ENCODE assay signal across 19 mouse cellular contexts in genomic region chr17:13177796-13178195, GRCm38 (mm10). TPM values are rescaled to one million over a fixed set of nuclear protein-coding genes. Genes with fewer than 3 reads are reported as not detected.
A peak's percentile ranks its signal among the peaks of the same experiment; 100 is the strongest.
DNase-seq lines count a peak whose midpoint lies in the region; ATAC-seq and TF ChIP-seq lines count a peak whose summit lies in the region.
"Not testable (repeated sequence)": the region's sequence is repeated elsewhere in the genome, so short reads cannot be mapped to it uniquely, and the experiment has no call there.
"Had no signal": no experiment of that assay in that cellular context is flagged by ENCODE, and none has a peak within 500 bp of the region (broad histone marks: within the 10 kb centered on the region; RNA-seq: fewer than 3 reads in every experiment).

No protein-coding gene starts in this region.

- not testable (repeated sequence) for H3K4me1 ChIP-seq in heart, embryonic 15.5 days (replicated peaks); intestine, embryonic 14.5 days (replicated peaks; ENCODE audit: control insufficient read depth, insufficient read depth, low read length); limb, embryonic 11.5 days (ENCODE audit: control insufficient read depth, insufficient read depth, low read length); liver, postnatal 0 days (ENCODE audit: insufficient read depth); midbrain, embryonic 14.5 days (ENCODE audit: control insufficient read depth, insufficient read depth, low read length)

- H3K27me3 ChIP-seq in heart, embryonic 15.5 days; intestine, embryonic 14.5 days (replicated peaks; ENCODE audit: control insufficient read depth, insufficient read depth, low read length); limb, embryonic 11.5 days (ENCODE audit: control insufficient read depth, insufficient read depth, low read length); liver, postnatal 0 days (ENCODE audit: insufficient read depth, low read length); midbrain, embryonic 14.5 days (ENCODE audit: control insufficient read depth, insufficient read depth, low read length): not testable (repeated sequence)

- not testable (repeated sequence) for H3K4me2 ChIP-seq in heart, embryonic 15.5 days; intestine, embryonic 14.5 days (ENCODE audit: low read length); limb, embryonic 11.5 days (ENCODE audit: low read depth, severe bottlenecking); liver, postnatal 0 days (ENCODE audit: low read depth, low read length); midbrain, embryonic 14.5 days (ENCODE audit: low read length)

- not testable (repeated sequence) for H3K4me3 ChIP-seq in heart, embryonic 15.5 days; intestine, embryonic 14.5 days (ENCODE audit: low read depth, low read length); limb, embryonic 11.5 days (ENCODE audit: low read depth, low read length); liver, postnatal 0 days (ENCODE audit: low read depth, low read length); midbrain, embryonic 14.5 days (replicated peaks; ENCODE audit: low read depth, low read length)

- not testable (repeated sequence) for H3K27ac ChIP-seq in heart, embryonic 15.5 days; intestine, embryonic 14.5 days (ENCODE audit: low read depth); limb, embryonic 11.5 days (replicated peaks; ENCODE audit: low read depth, low read length); liver, postnatal 0 days (ENCODE audit: low read depth); midbrain, embryonic 14.5 days (replicated peaks; ENCODE audit: low read depth, low read length)

- not testable (repeated sequence) for H3K9ac ChIP-seq in heart, embryonic 15.5 days; intestine, embryonic 14.5 days (ENCODE audit: low read length); limb, embryonic 11.5 days (ENCODE audit: low read length); liver, postnatal 0 days (replicated peaks); midbrain, embryonic 14.5 days (replicated peaks; ENCODE audit: low read length)

- TF ChIP-seq EP300 in liver, postnatal 0 days (IDR thresholded peaks at IDR 0.05; ENCODE audit: low read depth), result not testable (repeated sequence)

- H3K36me3 ChIP-seq in heart, embryonic 15.5 days; intestine, embryonic 14.5 days (ENCODE audit: control insufficient read depth, insufficient read depth, low read length); limb, embryonic 11.5 days (ENCODE audit: control insufficient read depth, insufficient read depth, low read length); liver, postnatal 0 days (replicated peaks; ENCODE audit: insufficient read depth, low read length); midbrain, embryonic 14.5 days (ENCODE audit: control insufficient read depth, insufficient read depth, low read length): not testable (repeated sequence)

- H3K9me3 ChIP-seq in heart, embryonic 15.5 days (replicated peaks); intestine, embryonic 14.5 days (ENCODE audit: control insufficient read depth, low read length); liver, postnatal 0 days (ENCODE audit: low read length): not testable (repeated sequence)
- H3K9me3 ChIP-seq in limb, embryonic 11.5 days (ENCODE audit: control insufficient read depth, low read length), result peaks cover 10% of the 10 kb centered on the region; the same call in 1 of the 2 replicates
- H3K9me3 ChIP-seq in midbrain, embryonic 14.5 days (ENCODE audit: control insufficient read depth, low read length), result peaks cover 23% of the 10 kb centered on the region; the same call in 1 of the 2 replicates

- DNase-seq in intestine, embryonic 14.5 days (ENCODE audit: low spot score); limb, embryonic 11.5 days (ENCODE audit: low spot score); liver, postnatal 0 days; midbrain, embryonic 14.5 days: not testable (repeated sequence)

- TF ChIP-seq CTCF in liver, postnatal 0 days (IDR thresholded peaks at IDR 0.05; ENCODE audit: low read depth), result not testable (repeated sequence)

- 55% methylated on average over 1 of the region's 1 CpGs for WGBS in heart, embryonic 15.5 days
- WGBS in intestine, embryonic 14.5 days, result 55% methylated on average over 1 of the region's 1 CpGs
- WGBS in limb, embryonic 11.5 days, result 62% methylated on average over 1 of the region's 1 CpGs
- WGBS in liver, postnatal 0 days (ENCODE audit: insufficient replicate concordance), result 57% methylated on average over 1 of the region's 1 CpGs
- 44% methylated on average over 1 of the region's 1 CpGs for WGBS in midbrain, embryonic 14.5 days

- ATAC-seq in erythroid progenitor cell, adult 5-6 weeks (replicated peaks; ENCODE audit: low FRiP score, poor library complexity, severe bottlenecking), result 0 out of 2 replicates have a peak, but pooled peaks have one; percentile 28
- peak; percentile 32; the same call in 1 of the 2 replicates for ATAC-seq in heart, embryonic 15.5 days (replicated peaks; ENCODE audit: insufficient number of reproducible peaks, insufficient read depth, low FRiP score, low read depth)
- peak; percentile 33 for ATAC-seq in intestine, embryonic 14.5 days (replicated peaks; ENCODE audit: low FRiP score, low TSS enrichment, low read depth)
- peak; percentile 36 for ATAC-seq in limb, embryonic 11.5 days (ENCODE audit: insufficient number of reproducible peaks, low FRiP score, low TSS enrichment, low read depth)
- ATAC-seq in liver, postnatal 0 days, result peak; percentile 20; the same call in 1 of the 2 replicates
- 0 out of 2 replicates have a peak, but pooled peaks have one; percentile 22 for ATAC-seq in midbrain, embryonic 14.5 days (ENCODE audit: low FRiP score, low TSS enrichment)
- peak; percentile 6; the same call in 1 of the 2 replicates for ATAC-seq in neutrophil, adult 5-6 weeks (ENCODE audit: extremely low read depth, insufficient number of reproducible peaks, low FRiP score, poor library complexity, severe bottlenecking)

RNA-seq across cellular contexts. Expression of gene Smok2a, which starts 43.2 kb away (rescaled TPM):
- not detected in 2 replicates for total RNA-seq in erythroid progenitor cell, adult 5-6 weeks (2015; ENCODE audit: low replicate concordance)
- not detected in 2 replicates for total RNA-seq in erythroid progenitor cell, adult 5-6 weeks (2017; ENCODE audit: low replicate concordance)
- polyA plus RNA-seq in heart, embryonic 15.5 days (2015; fragmentation: Nextera tagmentation; extraction: Ambion mirVana), result not detected in 2 replicates
- polyA plus RNA-seq in intestine, embryonic 14.5 days (2014; fragmentation: Nextera tagmentation; extraction: Ambion mirVana), result not detected in 2 replicates
- polyA plus RNA-seq in limb, embryonic 11.5 days (2014; fragmentation: Nextera tagmentation; extraction: Ambion mirVana), result not detected in 2 replicates
- not detected in 2 replicates for polyA plus RNA-seq in liver, postnatal 0 days (2015; fragmentation: Nextera tagmentation; extraction: Ambion mirVana)
- not detected in 2 replicates for polyA plus RNA-seq in midbrain, embryonic 14.5 days (2014; fragmentation: Nextera tagmentation; extraction: Ambion mirVana)
- not detected in 2 replicates for total RNA-seq in neutrophil, adult 5-6 weeks (2017)
- total RNA-seq: adrenal gland, postnatal 10 days; gastrocnemius, postnatal 4 days; layer of hippocampus, postnatal 25 days; left cerebral cortex, postnatal 14 days had no signal
- polyA plus RNA-seq: brain, embryonic 14.5 days; forebrain, embryonic 16.5 days; heart, postnatal 0 days; hindbrain, embryonic 11.5 days; kidney, adult 2 months; liver, embryonic 16.5 days; macrophage; neural tube, embryonic 15.5 days had no signal

RNA-seq across cellular contexts. Expression of gene Unc93a, which starts 46.2 kb away (rescaled TPM):
- total RNA-seq in erythroid progenitor cell, adult 5-6 weeks (2015; ENCODE audit: low replicate concordance), result not detected in 2 replicates
- total RNA-seq in erythroid progenitor cell, adult 5-6 weeks (2017; ENCODE audit: low replicate concordance), result not detected in 2 replicates
- not detected in 2 replicates for polyA plus RNA-seq in heart, embryonic 15.5 days (2015; fragmentation: Nextera tagmentation; extraction: Ambion mirVana)
- polyA plus RNA-seq in intestine, embryonic 14.5 days (2014; fragmentation: Nextera tagmentation; extraction: Ambion mirVana), result not detected in 2 replicates
- polyA plus RNA-seq in limb, embryonic 11.5 days (2014; fragmentation: Nextera tagmentation; extraction: Ambion mirVana), result not detected in 2 replicates
- polyA plus RNA-seq in liver, postnatal 0 days (2015; fragmentation: Nextera tagmentation; extraction: Ambion mirVana), result 0.05 TPM in 1 of 2 replicates, not detected in the other
- not detected in 2 replicates for polyA plus RNA-seq in midbrain, embryonic 14.5 days (2014; fragmentation: Nextera tagmentation; extraction: Ambion mirVana)
- total RNA-seq in neutrophil, adult 5-6 weeks (2017), result 0.61 and 1.2 TPM in 2 replicates
- total RNA-seq: layer of hippocampus, postnatal 25 days; left cerebral cortex, postnatal 14 days had no signal
- polyA plus RNA-seq: heart, postnatal 0 days; hindbrain, embryonic 11.5 days; kidney, adult 2 months; liver, embryonic 16.5 days; macrophage; neural tube, embryonic 15.5 days had no signal

RNA-seq across cellular contexts. Expression of gene Smok2b, which starts 52.3 kb away (rescaled TPM):
- total RNA-seq in erythroid progenitor cell, adult 5-6 weeks (2015; ENCODE audit: low replicate concordance), result not detected in 2 replicates
- total RNA-seq in erythroid progenitor cell, adult 5-6 weeks (2017; ENCODE audit: low replicate concordance), result not detected in 2 replicates
- not detected in 2 replicates for polyA plus RNA-seq in heart, embryonic 15.5 days (2015; fragmentation: Nextera tagmentation; extraction: Ambion mirVana)
- not detected in 2 replicates for polyA plus RNA-seq in intestine, embryonic 14.5 days (2014; fragmentation: Nextera tagmentation; extraction: Ambion mirVana)
- not detected in 2 replicates for polyA plus RNA-seq in limb, embryonic 11.5 days (2014; fragmentation: Nextera tagmentation; extraction: Ambion mirVana)
- not detected in 2 replicates for polyA plus RNA-seq in liver, postnatal 0 days (2015; fragmentation: Nextera tagmentation; extraction: Ambion mirVana)
- polyA plus RNA-seq in midbrain, embryonic 14.5 days (2014; fragmentation: Nextera tagmentation; extraction: Ambion mirVana), result not detected in 2 replicates
- not detected in 2 replicates for total RNA-seq in neutrophil, adult 5-6 weeks (2017)
- total RNA-seq: adrenal gland, postnatal 10 days; gastrocnemius, postnatal 4 days; layer of hippocampus, postnatal 25 days; left cerebral cortex, postnatal 14 days had no signal
- polyA plus RNA-seq: brain, embryonic 14.5 days; forebrain, embryonic 16.5 days; heart, postnatal 0 days; hindbrain, embryonic 11.5 days; kidney, adult 2 months; liver, embryonic 16.5 days; macrophage; neural tube, embryonic 15.5 days had no signal
